Mouse (Mus musculus): Measurements from ENCODE around the gene Selenow. TPM values are rescaled to one million over a fixed set of nuclear protein-coding genes. Genes with fewer than 3 reads are reported as not detected.

Selenow gene
- polyA plus RNA-seq, 1 experiment from 2014 or later, result 1,357 TPM

DNA sequence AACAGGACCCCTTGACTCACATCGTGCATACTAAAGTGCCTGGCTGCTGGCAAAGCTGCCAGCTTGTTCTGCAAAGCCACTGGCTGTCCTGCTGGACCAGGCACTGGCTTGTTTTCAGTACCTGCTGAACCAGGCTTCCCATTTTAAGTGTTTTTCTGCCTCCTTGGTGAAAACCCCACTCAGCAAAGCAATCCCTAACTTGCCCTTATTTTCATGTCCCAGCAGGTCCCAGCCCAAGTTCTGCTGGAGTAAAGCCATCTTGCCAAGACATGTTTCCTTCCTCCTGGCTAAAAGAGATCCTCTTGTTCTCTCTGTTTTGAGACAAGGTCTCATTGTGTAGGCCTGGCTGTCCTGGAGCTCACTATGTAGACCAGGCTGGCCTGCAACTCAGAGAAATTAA is 22.1 kb upstream of the Selenow start:
- Histone ChIP-seq H3K4me1 (peaks cover 19% of the 10 kb centered on the region), H3K27ac (no peak overlapping the region), H3K27me3 (no peaks in the 10 kb centered on the region), H3K4me2 (peak overlapping the region; percentile 84), H3K9ac (0 out of 2 replicates have a peak overlapping the region, but pooled peaks have one; percentile 71), H3K4me3 (no peak overlapping the region), H3K9me3 (replicated peaks) (no peaks in the 10 kb centered on the region), H3K36me3 (ENCODE audit: poor library complexity, severe bottlenecking) (peaks cover 52% of the 10 kb centered on the region)
- ATAC-seq, result no peak
- 96% methylated on average over 1 of the region's 1 CpGs for WGBS

DNA sequence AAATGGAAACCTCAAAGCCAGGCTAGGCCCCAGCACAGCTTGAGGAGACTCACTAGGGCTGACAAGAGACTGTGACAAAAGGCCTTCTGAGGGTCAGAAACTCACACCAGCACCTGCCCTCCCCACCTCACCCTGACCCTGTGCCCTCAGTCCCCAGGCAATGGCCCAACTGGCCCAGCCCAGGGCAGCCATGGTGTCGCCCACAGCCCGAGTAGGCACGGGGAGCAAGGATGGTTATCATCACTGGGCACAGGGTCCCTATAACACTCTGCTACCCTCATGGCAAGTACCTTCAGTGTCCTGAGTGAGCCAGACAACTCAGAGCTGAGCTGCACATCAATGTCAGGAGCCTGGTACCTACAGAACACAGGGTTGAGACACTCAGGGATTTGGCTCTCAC is 16.4 kb upstream of the Selenow start:
- no peak for ATAC-seq
- 93% methylated on average over 3 of the region's 3 CpGs for WGBS

DNA sequence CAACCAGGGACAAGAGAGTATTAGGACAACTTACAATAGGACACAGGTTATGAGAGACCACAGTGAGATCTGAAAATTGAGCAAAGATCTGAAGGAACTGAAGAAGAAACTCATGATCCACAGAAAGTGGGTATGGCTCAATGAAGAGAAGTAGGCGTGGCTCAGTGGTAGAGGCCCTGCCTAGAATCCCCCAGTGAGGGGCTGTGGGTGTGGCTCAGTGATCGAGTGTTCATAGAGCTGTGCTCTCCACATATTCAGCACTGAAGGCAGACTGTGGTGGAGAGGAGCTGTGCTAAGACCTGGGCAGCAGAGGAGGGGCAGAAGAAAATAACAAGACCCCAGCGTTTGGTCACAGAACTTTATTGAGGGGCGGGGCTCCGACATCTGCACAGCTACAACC is 15.3 kb upstream of the Selenow start:
- ATAC-seq, result peak; percentile 30; the same call in 1 of the 2 replicates
- Histone ChIP-seq H3K4me2 (no peak overlapping the region), H3K9ac (no peak overlapping the region), H3K36me3 (ENCODE audit: poor library complexity, severe bottlenecking) (peaks cover 79% of the 10 kb centered on the region), H3K27ac (no peak overlapping the region), H3K4me3 (no peak overlapping the region), H3K4me1 (no peaks in the 10 kb centered on the region), H3K9me3 (replicated peaks) (no peaks in the 10 kb centered on the region), H3K27me3 (no peaks in the 10 kb centered on the region)
- 90% methylated on average over 5 of the region's 5 CpGs for WGBS

More for the DNA sequence above, 16.4 kb upstream of the Selenow start:
- H3K27ac ChIP-seq, result no peak overlapping the region
- H3K9me3 ChIP-seq (replicated peaks), result no peaks in the 10 kb centered on the region
- no peaks in the 10 kb centered on the region for H3K27me3 ChIP-seq
- no peak overlapping the region for H3K9ac ChIP-seq
- H3K36me3 ChIP-seq (ENCODE audit: poor library complexity, severe bottlenecking), result peaks cover 90% of the 10 kb centered on the region
- no peak overlapping the region for H3K4me2 ChIP-seq
- no peaks in the 10 kb centered on the region for H3K4me1 ChIP-seq
- H3K4me3 ChIP-seq, result no peak overlapping the region

DNA sequence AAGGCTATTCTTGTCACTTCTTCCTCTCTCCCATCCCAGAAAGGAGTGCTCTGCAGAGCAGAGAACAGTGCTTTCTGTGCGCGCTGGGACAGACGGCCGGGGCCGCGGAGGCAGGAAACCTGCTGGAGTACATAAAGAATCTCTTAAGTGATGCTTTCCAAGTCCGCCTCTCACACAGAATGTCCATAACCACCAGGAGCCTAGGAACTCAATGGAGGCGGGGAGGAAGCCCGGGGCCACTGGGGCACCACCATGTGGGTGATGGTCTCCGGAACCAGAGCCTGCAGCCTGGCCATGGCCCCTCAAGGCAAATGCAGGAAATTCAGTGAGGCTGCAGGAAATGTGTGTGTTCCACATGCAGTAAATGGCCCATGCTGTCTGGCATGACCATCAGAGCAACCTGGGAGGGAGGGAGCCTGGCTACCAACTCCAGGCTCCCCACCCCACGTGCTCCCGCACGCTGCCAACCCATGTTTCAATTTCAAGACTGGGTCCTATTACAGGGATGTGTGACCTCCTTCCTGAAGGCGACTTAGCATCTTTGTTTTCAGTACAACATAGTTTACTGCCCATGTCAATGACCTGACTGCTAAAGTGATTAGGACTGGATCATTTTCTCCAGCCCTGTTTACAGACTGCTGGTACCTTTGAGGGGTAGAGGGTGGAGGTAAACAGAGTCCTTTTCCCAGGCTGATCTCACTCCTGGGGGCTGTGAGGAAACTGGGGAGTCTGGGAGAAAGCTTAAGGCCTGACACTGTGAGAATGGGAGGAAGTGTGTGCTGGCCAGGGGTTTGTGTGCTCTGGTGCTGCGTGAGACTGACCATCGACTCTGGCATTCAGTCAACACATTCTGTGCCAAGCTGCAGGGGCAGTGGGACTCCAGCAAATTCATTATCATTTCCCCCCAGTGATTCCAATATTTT is 11.5 kb upstream of the Selenow start:
- no peak overlapping the region for H3K9ac ChIP-seq
- WGBS, result 67% methylated on average over 16 of the region's 16 CpGs
- H3K4me3 ChIP-seq, result no peak overlapping the region
- H3K36me3 ChIP-seq (ENCODE audit: poor library complexity, severe bottlenecking), result peaks cover 41% of the 10 kb centered on the region
- no peak overlapping the region for H3K4me2 ChIP-seq
- H3K27ac ChIP-seq, result no peak overlapping the region
- ATAC-seq, result no peak
- no peaks in the 10 kb centered on the region for H3K9me3 ChIP-seq (replicated peaks)
- no peaks in the 10 kb centered on the region for H3K27me3 ChIP-seq
- no peaks in the 10 kb centered on the region for H3K4me1 ChIP-seq

DNA sequence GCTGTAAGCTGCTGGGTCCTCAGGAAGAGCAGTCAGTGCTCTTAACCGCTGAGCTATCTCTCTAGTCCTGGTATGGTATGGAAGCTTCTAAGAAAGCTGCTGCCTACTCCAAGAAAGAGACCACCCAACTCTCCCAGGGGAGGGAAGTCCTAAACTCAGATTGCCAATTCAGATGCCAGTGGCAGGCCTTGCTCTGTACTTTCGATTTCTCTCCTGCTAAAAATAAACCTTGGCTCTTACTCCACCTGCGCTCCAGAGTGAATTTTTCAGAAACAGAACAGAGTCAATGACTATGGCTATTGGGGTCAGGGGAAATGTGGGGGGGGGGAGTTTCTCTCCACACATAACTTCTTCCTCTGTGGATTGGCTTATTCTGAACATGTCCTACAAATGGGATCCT is 9.4 kb upstream of the Selenow start:
- WGBS, result 84% methylated on average over 3 of the region's 3 CpGs
- H3K4me1 ChIP-seq, result no peaks in the 10 kb centered on the region
- ATAC-seq, result no peak

DNA sequence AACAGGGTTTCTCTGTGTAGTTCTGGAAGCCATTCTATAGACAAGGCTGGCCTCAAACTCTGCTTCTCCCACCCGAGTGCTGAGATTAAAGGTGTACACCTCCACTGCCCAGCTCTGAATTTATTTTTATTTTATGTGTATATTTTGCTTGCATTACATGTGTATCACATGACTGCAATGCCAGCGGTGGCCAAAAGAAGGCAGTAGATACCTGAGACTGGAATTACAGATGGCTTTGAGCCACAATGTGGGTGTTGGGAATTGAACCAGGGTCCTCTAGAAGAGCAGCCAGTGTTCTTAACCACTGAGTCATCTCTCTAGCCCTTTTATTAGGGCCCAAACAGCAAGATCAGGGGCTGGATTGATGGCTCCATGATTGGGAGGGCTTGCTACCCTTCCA is 8.3 kb upstream of the Selenow start:
- no peak overlapping the region for H3K4me2 ChIP-seq
- H3K9me3 ChIP-seq (replicated peaks), result no peaks in the 10 kb centered on the region
- no peaks in the 10 kb centered on the region for H3K27me3 ChIP-seq
- 56% methylated on average over 2 of the region's 2 CpGs for WGBS
- H3K27ac ChIP-seq, result no peak overlapping the region
- no peak overlapping the region for H3K9ac ChIP-seq
- peaks cover 10% of the 10 kb centered on the region for H3K36me3 ChIP-seq (ENCODE audit: poor library complexity, severe bottlenecking)
- ATAC-seq, result no peak
- H3K4me1 ChIP-seq, result no peaks in the 10 kb centered on the region
- H3K4me3 ChIP-seq, result no peak overlapping the region

More for the DNA sequence above, 9.4 kb upstream of the Selenow start:
- no peak overlapping the region for H3K4me2 ChIP-seq
- no peak overlapping the region for H3K4me3 ChIP-seq
- H3K27ac ChIP-seq, result no peak overlapping the region
- H3K36me3 ChIP-seq (ENCODE audit: poor library complexity, severe bottlenecking), result peaks cover 21% of the 10 kb centered on the region
- H3K9me3 ChIP-seq (replicated peaks), result no peaks in the 10 kb centered on the region
- no peaks in the 10 kb centered on the region for H3K27me3 ChIP-seq
- H3K9ac ChIP-seq, result no peak overlapping the region

DNA sequence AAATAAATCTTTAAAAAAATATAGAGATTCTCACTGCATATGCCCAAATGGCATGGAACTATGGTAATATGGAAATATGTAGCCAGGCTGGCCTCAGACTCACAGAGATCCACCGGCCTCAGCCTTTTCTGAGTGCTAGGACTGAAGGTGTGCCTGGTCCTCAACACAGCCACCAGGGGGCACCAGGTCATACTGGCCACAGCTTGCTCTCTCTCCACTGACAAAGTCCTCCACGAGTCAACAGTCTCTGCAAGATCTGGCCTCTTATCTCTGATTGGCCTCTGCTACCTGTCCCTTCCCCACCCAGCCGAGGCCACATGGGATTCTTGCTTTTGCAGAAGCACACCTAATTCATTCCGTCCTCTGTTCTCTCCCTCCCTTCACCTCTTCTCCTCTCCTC is 7.7 kb upstream of the Selenow start:
- Histone ChIP-seq H3K36me3 (ENCODE audit: poor library complexity, severe bottlenecking) (peaks cover 4% of the 10 kb centered on the region), H3K4me2 (no peak overlapping the region), H3K9ac (no peak overlapping the region), H3K27me3 (no peaks in the 10 kb centered on the region), H3K4me1 (no peaks in the 10 kb centered on the region), H3K4me3 (no peak overlapping the region), H3K9me3 (replicated peaks) (no peaks in the 10 kb centered on the region), H3K27ac (no peak overlapping the region)
- WGBS, result 32% methylated on average over 4 of the region's 4 CpGs
- ATAC-seq, result no peak

DNA sequence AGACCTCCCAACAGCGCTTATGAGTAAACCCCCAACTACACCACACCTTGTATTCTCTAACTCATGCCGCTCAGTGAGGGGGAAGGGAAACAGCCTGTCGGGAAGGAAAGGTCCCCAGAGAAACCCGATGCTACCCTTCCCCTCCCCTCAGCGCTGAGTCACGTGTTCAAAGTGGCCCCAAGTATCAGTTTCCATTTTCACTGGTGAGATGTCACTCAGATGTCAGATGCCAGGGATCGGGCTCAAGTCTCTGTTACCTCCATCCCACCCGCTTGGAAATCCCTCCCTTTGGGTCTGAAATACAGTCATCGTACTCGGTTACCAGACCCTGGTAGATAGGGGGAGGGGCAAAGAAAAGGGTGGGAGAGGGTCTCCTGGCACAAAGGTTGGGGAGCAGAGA is 406 bp downstream of the Selenow start:
- 0% methylated on average over 10 of the region's 10 CpGs for WGBS
- peaks cover 23% of the 10 kb centered on the region for H3K4me1 ChIP-seq

DNA sequence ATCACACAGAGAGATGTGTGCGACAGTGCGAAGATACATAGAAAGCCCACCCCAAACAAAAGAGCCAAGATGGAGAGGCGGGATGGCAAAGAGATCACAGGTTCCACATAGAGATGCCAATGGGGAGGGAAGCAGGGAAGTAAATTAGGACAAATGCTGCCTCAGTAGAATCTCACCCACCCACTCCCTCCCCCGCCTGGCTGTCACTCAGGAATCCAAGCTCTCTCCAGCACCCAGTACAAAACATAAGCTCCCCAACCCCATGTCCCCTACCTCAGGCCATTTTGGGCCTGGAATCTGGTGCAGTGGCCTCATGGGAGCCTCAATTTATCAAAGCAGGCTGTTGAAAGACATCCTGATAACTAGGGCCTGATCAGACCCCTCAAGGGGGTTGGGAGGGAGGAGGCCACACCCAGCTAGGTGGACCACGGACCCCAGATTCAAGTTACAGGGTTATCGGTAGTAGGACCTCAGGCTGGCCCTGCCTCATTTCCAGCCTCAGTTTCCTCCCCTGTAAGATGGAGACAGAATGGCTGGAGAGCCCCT is 1.5 kb downstream of the Selenow start:
- peaks cover 23% of the 10 kb centered on the region for H3K4me1 ChIP-seq
- ATAC-seq, result no peak
- WGBS, result 85% methylated on average over 6 of the region's 6 CpGs

More for the DNA sequence above, 406 bp downstream of the Selenow start:
- Histone ChIP-seq H3K4me3 (peak overlapping the region; percentile 79), H3K36me3 (ENCODE audit: poor library complexity, severe bottlenecking) (peaks cover 35% of the 10 kb centered on the region), H3K9me3 (replicated peaks) (no peaks in the 10 kb centered on the region), H3K4me2 (peak overlapping the region; percentile 84), H3K27ac (peak overlapping the region; percentile 82), H3K9ac (peak overlapping the region; percentile 84), H3K27me3 (no peaks in the 10 kb centered on the region)
- ATAC-seq, result peak; percentile 60

DNA sequence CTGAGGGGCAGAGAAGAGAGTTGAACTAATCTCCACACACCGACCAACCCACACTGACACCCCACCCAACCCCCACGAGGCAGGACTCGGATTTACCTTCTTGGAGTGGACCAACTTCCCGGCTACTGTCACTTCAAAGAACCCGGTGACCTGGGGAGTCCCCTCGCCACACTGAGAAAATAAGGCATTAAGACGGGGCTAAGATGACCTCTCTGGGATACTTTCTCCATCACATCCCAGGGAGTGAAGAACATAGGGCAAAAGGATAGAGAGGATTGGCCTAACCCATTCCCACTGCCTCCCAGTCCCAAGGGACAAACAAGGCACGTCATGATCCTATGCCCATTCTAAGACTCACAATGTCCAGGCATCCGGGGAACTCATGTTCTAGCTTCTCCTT is 2.3 kb downstream of the Selenow start:
- H3K27ac ChIP-seq, result peak overlapping the region; percentile 31; the same call in 1 of the 2 replicates
- peak overlapping the region; percentile 79 for H3K4me3 ChIP-seq
- H3K36me3 ChIP-seq (ENCODE audit: poor library complexity, severe bottlenecking), result peaks cover 42% of the 10 kb centered on the region
- peak overlapping the region; percentile 84 for H3K4me2 ChIP-seq
- ATAC-seq, result no peak
- peaks cover 23% of the 10 kb centered on the region for H3K4me1 ChIP-seq
- H3K9ac ChIP-seq, result no peak overlapping the region
- no peaks in the 10 kb centered on the region for H3K27me3 ChIP-seq
- whole genome bisulfite sequencing, result 96% methylated on average over 9 of the region's 9 CpGs
- H3K9me3 ChIP-seq (replicated peaks), result no peaks in the 10 kb centered on the region

More for the DNA sequence above, 1.5 kb downstream of the Selenow start:
- H3K9ac ChIP-seq, result peak overlapping the region; percentile 84
- H3K4me3 ChIP-seq, result peak overlapping the region; percentile 79
- H3K36me3 ChIP-seq (ENCODE audit: poor library complexity, severe bottlenecking), result peaks cover 42% of the 10 kb centered on the region
- H3K9me3 ChIP-seq (replicated peaks), result no peaks in the 10 kb centered on the region
- H3K27ac ChIP-seq, result 0 out of 2 replicates have a peak overlapping the region, but pooled peaks have one; percentile 6
- H3K27me3 ChIP-seq, result no peaks in the 10 kb centered on the region
- peak overlapping the region; percentile 84 for H3K4me2 ChIP-seq

DNA sequence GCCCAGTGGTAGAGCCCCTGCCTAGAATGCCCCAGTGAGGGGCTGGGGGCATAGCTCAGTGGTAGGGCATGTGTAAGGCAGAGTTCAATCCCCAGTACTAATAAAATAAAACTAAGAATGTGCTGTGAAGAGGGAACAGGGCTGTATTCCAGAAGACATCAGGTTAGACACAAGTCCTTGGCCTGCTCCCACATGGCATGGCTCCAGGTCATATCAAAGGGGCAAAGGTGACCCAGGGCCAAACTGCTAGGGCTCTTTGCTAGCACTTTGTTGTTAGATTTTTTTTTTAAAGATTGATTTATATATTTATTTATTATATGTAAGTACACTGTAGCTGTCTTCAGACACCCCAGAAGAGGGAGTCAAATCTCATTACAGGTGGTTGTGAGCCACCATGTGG is 3.8 kb downstream of the Selenow start:
- Histone ChIP-seq H3K27ac (no peak overlapping the region), H3K4me2 (no peak overlapping the region), H3K9me3 (replicated peaks) (no peaks in the 10 kb centered on the region), H3K4me1 (peaks cover 23% of the 10 kb centered on the region), H3K36me3 (ENCODE audit: poor library complexity, severe bottlenecking) (peaks cover 42% of the 10 kb centered on the region), H3K9ac (no peak overlapping the region), H3K27me3 (no peaks in the 10 kb centered on the region), H3K4me3 (no peak overlapping the region)
- no peak for ATAC-seq

DNA sequence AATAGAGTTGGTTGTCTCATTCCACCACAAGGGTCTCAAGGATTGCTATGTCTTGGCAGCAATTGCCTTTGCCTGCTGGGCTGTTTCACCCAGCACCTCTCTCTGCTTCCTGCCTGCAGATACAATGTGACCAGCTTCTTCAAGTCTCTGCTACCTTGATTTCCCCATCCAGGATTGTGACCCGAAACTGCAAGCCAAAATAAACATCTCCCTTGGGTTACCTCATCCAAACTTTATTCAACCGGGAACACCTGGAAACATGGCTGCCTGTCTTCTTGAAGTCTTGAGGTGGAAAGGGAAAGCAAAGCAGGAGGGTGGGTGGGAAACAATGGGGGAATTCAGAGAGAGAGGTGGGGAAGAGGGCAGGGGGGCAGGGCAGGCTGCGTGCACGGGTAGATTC is 5.2 kb downstream of the Selenow start:
- WGBS, result 82% methylated on average over 4 of the region's 4 CpGs
- peaks cover 42% of the 10 kb centered on the region for H3K36me3 ChIP-seq (ENCODE audit: poor library complexity, severe bottlenecking)
- peaks cover 17% of the 10 kb centered on the region for H3K4me1 ChIP-seq
- H3K9ac ChIP-seq, result no peak overlapping the region
- ATAC-seq, result no peak
- no peak overlapping the region for H3K4me2 ChIP-seq
- H3K9me3 ChIP-seq (replicated peaks), result no peaks in the 10 kb centered on the region
- no peak overlapping the region for H3K4me3 ChIP-seq
- H3K27ac ChIP-seq, result no peak overlapping the region
- no peaks in the 10 kb centered on the region for H3K27me3 ChIP-seq

Data from forebrain, embryonic 13.5 days (tissue).